Mouse (Mus musculus): ENCODE results near the gene Adar. TPM values are rescaled to one million over a fixed set of nuclear protein-coding genes. Genes with fewer than 3 reads are reported as not detected.

The Adar gene
- polyA plus RNA-seq, 1 experiment, result 31.2 TPM

GRCm38 (mm10) chr3:89800774-89801506, 86.1 kb downstream of the Adar start:
- TF ChIP-seq CTCF (IDR thresholded peaks at IDR 0.05; ENCODE audit: insufficient read depth, low read length), result no peak
- TF ChIP-seq POLR2A (IDR thresholded peaks at IDR 0.05; ENCODE audit: borderline replicate concordance, extremely low read depth, low read depth, low read length), result no peak
- no peak for DNase-seq
- Histone ChIP-seq H3K4me3 (replicated peaks; ENCODE audit: extremely low read depth, low read depth, low read length) (no peak overlapping the region), H3K4me1 (ENCODE audit: control insufficient read depth, insufficient read depth, low read length) (peaks cover 5% of the 10 kb centered on the region)
- WGBS, result 67% methylated on average over 5 of the region's 5 CpGs

GRCm38 (mm10) chr3:89801507-89801847, 86.7 kb downstream of the Adar start:
- 3% methylated on average over 3 of the region's 3 CpGs for WGBS
- no peak overlapping the region for H3K4me3 ChIP-seq (replicated peaks; ENCODE audit: extremely low read depth, low read depth, low read length)
- TF ChIP-seq POLR2A (IDR thresholded peaks at IDR 0.05; ENCODE audit: borderline replicate concordance, extremely low read depth, low read depth, low read length), result no peak
- no peak for TF ChIP-seq CTCF (IDR thresholded peaks at IDR 0.05; ENCODE audit: insufficient read depth, low read length)
- DNase-seq, result no peak
- peaks cover 5% of the 10 kb centered on the region for H3K4me1 ChIP-seq (ENCODE audit: control insufficient read depth, insufficient read depth, low read length)

GRCm38 (mm10) chr3:89802876-89803275, 88.1 kb downstream of the Adar start:
- no peak for TF ChIP-seq POLR2A (IDR thresholded peaks at IDR 0.05; ENCODE audit: borderline replicate concordance, extremely low read depth, low read depth, low read length)
- TF ChIP-seq CTCF (IDR thresholded peaks at IDR 0.05; ENCODE audit: insufficient read depth, low read length), result no peak
- H3K4me1 ChIP-seq (ENCODE audit: control insufficient read depth, insufficient read depth, low read length), result peaks cover 5% of the 10 kb centered on the region
- WGBS, result 73% methylated on average over 15 of the region's 15 CpGs
- no peak for DNase-seq
- no peak overlapping the region for H3K4me3 ChIP-seq (replicated peaks; ENCODE audit: extremely low read depth, low read depth, low read length)

Other genes starting within 250 kb of the Adar start
- 6.8 and 7.1 TPM in 2 replicates for gene Kcnn3, start 194.9 kb upstream of the Adar start, polyA plus RNA-seq (2012; rRNA removed)
- gene Chrnb2, start 49.6 kb downstream of the Adar start, polyA plus RNA-seq (2012; rRNA removed), result 0.60 and 0.70 TPM in 2 replicates
- 24.4 and 25.2 TPM in 2 replicates for gene Ube2q1, start 58.6 kb downstream of the Adar start, polyA plus RNA-seq (2012; rRNA removed)
- 15.1 and 16.3 TPM in 2 replicates for gene She, start 116.3 kb downstream of the Adar start, polyA plus RNA-seq (2012; rRNA removed)
- gene Il6ra, start 198.2 kb downstream of the Adar start, polyA plus RNA-seq (2012; rRNA removed), result 19.8 and 22.6 TPM in 2 replicates
- 31.9 and 52.7 TPM in 2 replicates for gene Atp8b2, start 248.5 kb downstream of the Adar start, polyA plus RNA-seq (2012; rRNA removed)